ENCODE assay signal across 24 mouse cellular contexts in genomic region chr6:125811395-125811794, GRCm38 (mm10).
A peak's percentile ranks its signal among the peaks of the same experiment; 100 is the strongest.
DNase-seq lines count a peak whose midpoint lies in the region; ATAC-seq lines count a peak whose summit lies in the region.
"Had no signal": no experiment of that assay in that cellular context is flagged by ENCODE, and none has a peak within 500 bp of the region (broad histone marks: within the 10 kb centered on the region; RNA-seq: fewer than 3 reads in every experiment).

No protein-coding gene starts in this region.

- ATAC-seq in hindbrain, embryonic 13.5 days (ENCODE audit: low FRiP score), result no peak
- ATAC-seq in embryonic facial prominence, embryonic 14.5 days (ENCODE audit: low read depth), result peak; percentile 62; the same call in 1 of the 2 replicates
- ATAC-seq: activated CD4-positive, CD25-positive, alpha-beta regulatory T cell, adult 4 months; forebrain, embryonic 13.5 days; forebrain, embryonic 16.5 days; hindbrain, postnatal 0 days; inflammation-experienced regulatory T-cells, adult 6 months; intestine, embryonic 16.5 days had no signal

- no peaks in the 10 kb centered on the region for H3K36me3 ChIP-seq in hindbrain, embryonic 10.5 days
- H3K36me3 ChIP-seq in hindbrain, embryonic 13.5 days, result no peaks in the 10 kb centered on the region
- H3K36me3 ChIP-seq in embryonic facial prominence, embryonic 14.5 days (ENCODE audit: control insufficient read depth, insufficient read depth, low read length), result no peaks in the 10 kb centered on the region
- H3K36me3 ChIP-seq: embryonic facial prominence, embryonic 13.5 days had no signal

- no peak overlapping the region for H3K4me3 ChIP-seq in hindbrain, embryonic 10.5 days
- no peak overlapping the region for H3K4me3 ChIP-seq in hindbrain, embryonic 13.5 days
- no peak overlapping the region for H3K4me3 ChIP-seq in embryonic facial prominence, embryonic 14.5 days (ENCODE audit: low read depth, low read length)
- H3K4me3 ChIP-seq: embryonic facial prominence, embryonic 13.5 days; forebrain, embryonic 13.5 days had no signal

- H3K9me3 ChIP-seq in hindbrain, embryonic 10.5 days, result no peaks in the 10 kb centered on the region
- no peaks in the 10 kb centered on the region for H3K9me3 ChIP-seq in hindbrain, embryonic 13.5 days
- H3K9me3 ChIP-seq in embryonic facial prominence, embryonic 14.5 days (ENCODE audit: control insufficient read depth, low read length), result no peaks in the 10 kb centered on the region
- H3K9me3 ChIP-seq: embryonic facial prominence, embryonic 13.5 days; forebrain, embryonic 13.5 days had no signal

- peaks cover 6% of the 10 kb centered on the region; the same call in 1 of the 2 replicates for H3K4me1 ChIP-seq in hindbrain, embryonic 10.5 days (replicated peaks)
- 0 out of 2 replicates have a peak, but pooled peaks cover 3% of the 10 kb centered on the region for H3K4me1 ChIP-seq in hindbrain, embryonic 13.5 days (replicated peaks)
- H3K4me1 ChIP-seq in embryonic facial prominence, embryonic 14.5 days (ENCODE audit: control insufficient read depth, insufficient read depth, low read length), result peaks cover 3% of the 10 kb centered on the region; the same call in 1 of the 2 replicates
- H3K4me1 ChIP-seq: forebrain, embryonic 13.5 days had no signal

- DNase-seq in embryo, embryonic 10 days (ENCODE audit: low spot score), result peak; percentile 8
- no peak for DNase-seq in embryo, embryonic 10.5 days (ENCODE audit: low spot score)
- DNase-seq in hindbrain, embryonic 10.5 days (ENCODE audit: low spot score), result no peak
- peak; percentile 51 for DNase-seq in embryonic facial prominence, embryonic 14.5 days (ENCODE audit: low spot score)
- DNase-seq in layer of hippocampus, adult 9-11 months, result no peak
- no peak for DNase-seq in right cerebral cortex, postnatal 10 days (ENCODE audit: low spot score in 2 of 2)
- DNase-seq: adrenal gland, adult 8-10 months; adrenal gland, postnatal 25 days; cerebellum, adult 11-12 months; cerebellum, adult 8-10 months; cerebellum, postnatal 10 days; cerebellum, postnatal 36 days; gastrocnemius, postnatal 10 days; heart, adult 11 months had no signal

- H3K9ac ChIP-seq in hindbrain, embryonic 13.5 days, result no peak overlapping the region
- no peak overlapping the region for H3K9ac ChIP-seq in embryonic facial prominence, embryonic 14.5 days (ENCODE audit: low read depth, low read length)
- H3K9ac ChIP-seq: embryonic facial prominence, embryonic 13.5 days; forebrain, embryonic 13.5 days; hindbrain, embryonic 14.5 days had no signal

- 49% methylated on average over 2 of the region's 2 CpGs for WGBS in hindbrain, embryonic 10.5 days
- WGBS in hindbrain, embryonic 13.5 days, result 40% methylated on average over 2 of the region's 2 CpGs
- 3% methylated on average over 2 of the region's 2 CpGs for WGBS in embryonic facial prominence, embryonic 14.5 days

- no peak overlapping the region for H3K4me2 ChIP-seq in hindbrain, embryonic 13.5 days
- no peak overlapping the region for H3K4me2 ChIP-seq in embryonic facial prominence, embryonic 14.5 days (ENCODE audit: low read depth, low read length)
- H3K4me2 ChIP-seq: embryonic facial prominence, embryonic 13.5 days; forebrain, embryonic 13.5 days; heart, embryonic 11.5 days; hindbrain, embryonic 14.5 days had no signal

- peak overlapping the region; percentile 8; the same call in 1 of the 2 replicates for H3K27ac ChIP-seq in hindbrain, embryonic 10.5 days
- no peak overlapping the region for H3K27ac ChIP-seq in hindbrain, embryonic 13.5 days
- no peak overlapping the region for H3K27ac ChIP-seq in embryonic facial prominence, embryonic 14.5 days (replicated peaks; ENCODE audit: low read depth, low read length)
- H3K27ac ChIP-seq: embryonic facial prominence, embryonic 13.5 days; forebrain, embryonic 13.5 days; hindbrain, embryonic 14.5 days; hindbrain, postnatal 0 days had no signal

- no peaks in the 10 kb centered on the region for H3K27me3 ChIP-seq in hindbrain, embryonic 10.5 days (ENCODE audit: insufficient read depth, poor library complexity, severe bottlenecking)
- no peaks in the 10 kb centered on the region for H3K27me3 ChIP-seq in hindbrain, embryonic 13.5 days
- no peaks in the 10 kb centered on the region for H3K27me3 ChIP-seq in embryonic facial prominence, embryonic 14.5 days (replicated peaks; ENCODE audit: control insufficient read depth, insufficient read depth, low read length)
- H3K27me3 ChIP-seq: embryonic facial prominence, embryonic 13.5 days; forebrain, embryonic 13.5 days had no signal

Comparison
In these comparisons a context has a peak if more than half of its experiments do, and no peak if none do; other contexts are left out.
1. DNase-seq: peak in embryo, embryonic 10 days (single experiment) and embryonic facial prominence, embryonic 14.5 days (single experiment); none in embryo, embryonic 10.5 days (single experiment), hindbrain, embryonic 10.5 days (single experiment), layer of hippocampus, adult 9-11 months (single experiment) and right cerebral cortex, postnatal 10 days (0 of 2).